Mouse (Mus musculus): ENCODE measurements around the gene Mepce. TPM values are rescaled to one million over a fixed set of nuclear protein-coding genes. Genes with fewer than 3 reads are reported as not detected.
"Not testable (repeated sequence)": the region's sequence is repeated elsewhere in the genome, so short reads cannot be mapped to it uniquely, and the experiment has no call there.

Gene Mepce
- total RNA-seq (2014; rRNA removed) (40.3 and 49.2 TPM in 2 replicates), polyA plus RNA-seq (2015; fragmentation: Nextera tagmentation; extraction: Ambion mirVana) (16.8 and 17.1 TPM in 2 replicates)

GRCm38 (mm10) chr5:137787151-137787928 lies at the start of gene Mepce, which contains the start of gene Zcwpw1:
Gene Mepce (minus strand): TSS chr5:137787655.
Gene Zcwpw1 (plus strand): TSS chr5:137787798.
- H3K4me3 ChIP-seq (ENCODE audit: low read length) = peak within 1 kb of the TSS; percentile 80
- under 1% methylated on average over 48 of the region's 48 CpGs for WGBS
- DNase-seq (ENCODE audit: low spot score) = peak; percentile 98
- H3K27ac ChIP-seq = peak within 1 kb of the TSS; percentile 98
- H3K9me3 ChIP-seq (ENCODE audit: low read length) = no peaks in the 10 kb centered on the region
- H3K27me3 ChIP-seq (ENCODE audit: insufficient read depth, low read length) = no peaks in the 10 kb centered on the region
- H3K4me1 ChIP-seq (ENCODE audit: insufficient read depth, low read length) = peaks cover 22% of the 10 kb centered on the region
- H3K9ac ChIP-seq (replicated peaks; ENCODE audit: low read length) = peak within 1 kb of the TSS; percentile 93
- peak within 1 kb of the TSS; percentile 87 for H3K4me2 ChIP-seq (ENCODE audit: low read depth, low read length)
- TF ChIP-seq CTCF (IDR thresholded peaks at IDR 0.05; ENCODE audit: low read depth) = peak; percentile 91
- H3K36me3 ChIP-seq (ENCODE audit: insufficient read depth, low read length) = peaks cover 9% of the 10 kb centered on the region; the same call in 1 of the 2 replicates
- peak; percentile 70 for ATAC-seq

- not testable (repeated sequence) for H3K4me3 ChIP-seq (ENCODE audit: low read length); DNase-seq (ENCODE audit: low spot score); H3K36me3 ChIP-seq (ENCODE audit: insufficient read depth, low read length); ATAC-seq; H3K9me3 ChIP-seq (ENCODE audit: low read length); H3K4me2 ChIP-seq (ENCODE audit: low read depth, low read length); H3K4me1 ChIP-seq (ENCODE audit: insufficient read depth, low read length); H3K9ac ChIP-seq (replicated peaks; ENCODE audit: low read length); H3K27me3 ChIP-seq (ENCODE audit: insufficient read depth, low read length); H3K27ac ChIP-seq
These were observed 49.7 kb upstream of the Mepce start for GRCm38 (mm10) chr5:137837110-137837509.

GRCm38 (mm10) chr5:137836611-137837010 lies 49.2 kb upstream of the Mepce start:
- no peak for TF ChIP-seq CTCF (IDR thresholded peaks at IDR 0.05; ENCODE audit: low read depth)
- H3K4me3 ChIP-seq (ENCODE audit: low read length) = no peak overlapping the region
- H3K27ac ChIP-seq = no peak overlapping the region
- H3K9ac ChIP-seq (replicated peaks; ENCODE audit: low read length) = no peak overlapping the region
- DNase-seq (ENCODE audit: low spot score) (no peak), ATAC-seq (no peak)
- H3K4me2 ChIP-seq (ENCODE audit: low read depth, low read length) = no peak overlapping the region
- no peaks in the 10 kb centered on the region for H3K27me3 ChIP-seq (ENCODE audit: insufficient read depth, low read length)
- H3K4me1 ChIP-seq (ENCODE audit: insufficient read depth, low read length) = no peaks in the 10 kb centered on the region
- no peaks in the 10 kb centered on the region for H3K9me3 ChIP-seq (ENCODE audit: low read length)
- no peaks in the 10 kb centered on the region for H3K36me3 ChIP-seq (ENCODE audit: insufficient read depth, low read length)

GRCm38 (mm10) chr5:137835966-137836520 lies 48.6 kb upstream of the Mepce start, which contains the start of gene Pilra:
Gene Pilra (minus strand): TSS chr5:137836281.
- H3K4me3 ChIP-seq (ENCODE audit: low read length); ATAC-seq; H3K9ac ChIP-seq (replicated peaks; ENCODE audit: low read length); H3K27me3 ChIP-seq (ENCODE audit: insufficient read depth, low read length); H3K27ac ChIP-seq; H3K36me3 ChIP-seq (ENCODE audit: insufficient read depth, low read length); DNase-seq (ENCODE audit: low spot score); H3K9me3 ChIP-seq (ENCODE audit: low read length); H3K4me2 ChIP-seq (ENCODE audit: low read depth, low read length); H3K4me1 ChIP-seq (ENCODE audit: insufficient read depth, low read length): not testable (repeated sequence)
- 64% methylated on average over 1 of the region's 2 CpGs for WGBS

GRCm38 (mm10) chr5:137833500-137833899 lies 46.0 kb upstream of the Mepce start:
- Histone ChIP-seq H3K9me3 (ENCODE audit: low read length) (no peaks in the 10 kb centered on the region), H3K9ac (replicated peaks; ENCODE audit: low read length) (no peak overlapping the region), H3K27ac (no peak overlapping the region), H3K27me3 (ENCODE audit: insufficient read depth, low read length) (no peaks in the 10 kb centered on the region), H3K4me2 (ENCODE audit: low read depth, low read length) (no peak overlapping the region), H3K4me1 (ENCODE audit: insufficient read depth, low read length) (no peaks in the 10 kb centered on the region), H3K36me3 (ENCODE audit: insufficient read depth, low read length) (no peaks in the 10 kb centered on the region), H3K4me3 (ENCODE audit: low read length) (no peak overlapping the region)
- ATAC-seq = no peak
- TF ChIP-seq CTCF (IDR thresholded peaks at IDR 0.05; ENCODE audit: low read depth) = no peak
- no peak for DNase-seq (ENCODE audit: low spot score)
- 59% methylated on average over 4 of the region's 4 CpGs for WGBS

GRCm38 (mm10) chr5:137831506-137831905 lies 44.1 kb upstream of the Mepce start:
- H3K27ac ChIP-seq = no peak overlapping the region
- H3K27me3 ChIP-seq (ENCODE audit: insufficient read depth, low read length) = no peaks in the 10 kb centered on the region
- no peak for DNase-seq (ENCODE audit: low spot score)
- H3K4me1 ChIP-seq (ENCODE audit: insufficient read depth, low read length) = no peaks in the 10 kb centered on the region
- ATAC-seq = no peak
- no peak overlapping the region for H3K9ac ChIP-seq (replicated peaks; ENCODE audit: low read length)
- WGBS = 79% methylated on average over 6 of the region's 6 CpGs
- H3K4me3 ChIP-seq (ENCODE audit: low read length) = no peak overlapping the region
- TF ChIP-seq CTCF (IDR thresholded peaks at IDR 0.05; ENCODE audit: low read depth) = no peak
- H3K4me2 ChIP-seq (ENCODE audit: low read depth, low read length) = no peak overlapping the region
- no peaks in the 10 kb centered on the region for H3K36me3 ChIP-seq (ENCODE audit: insufficient read depth, low read length)
- H3K9me3 ChIP-seq (ENCODE audit: low read length) = no peaks in the 10 kb centered on the region

- ATAC-seq (no peak), DNase-seq (ENCODE audit: low spot score) (no peak)
- Histone ChIP-seq H3K9me3 (ENCODE audit: low read length) (no peaks in the 10 kb centered on the region), H3K4me2 (ENCODE audit: low read depth, low read length) (no peak overlapping the region), H3K9ac (replicated peaks; ENCODE audit: low read length) (no peak overlapping the region), H3K27me3 (ENCODE audit: insufficient read depth, low read length) (no peaks in the 10 kb centered on the region), H3K27ac (no peak overlapping the region), H3K4me3 (ENCODE audit: low read length) (no peak overlapping the region), H3K4me1 (ENCODE audit: insufficient read depth, low read length) (no peaks in the 10 kb centered on the region), H3K36me3 (ENCODE audit: insufficient read depth, low read length) (no peaks in the 10 kb centered on the region)
- no peak for TF ChIP-seq CTCF (IDR thresholded peaks at IDR 0.05; ENCODE audit: low read depth)
- 80% methylated on average over 4 of the region's 4 CpGs for WGBS
These were observed 43.7 kb upstream of the Mepce start for GRCm38 (mm10) chr5:137831106-137831505.

Measured in hindbrain, postnatal 0 days (tissue).